Mouse (Mus musculus) retina, postnatal 1 day (tissue): Measurements from ENCODE around the gene Tmem92.

Source experiments
- DNase-seq: peaks from one replicate; pipeline ENCODE4 v3.0.0-alpha.2; 2012

The Tmem92 gene

GRCm38 (mm10) chr11:94727306-94727705 is 55.2 kb downstream of the Tmem92 start:
- no peak for DNase-seq
